Mouse (Mus musculus) midbrain, embryonic 14.5 days (tissue): ENCODE measurements around the gene Hdac4. TPM values are rescaled to one million over a fixed set of nuclear protein-coding genes. Genes with fewer than 3 reads are reported as not detected.

ENCODE experiments used
- ATAC-seq: fragments of 200-750 bp; cut with Nextera tagmentation; 2 replicates; pipeline ENCODE4 v1.8.0; 2017; ENCODE audit warnings: moderate number of reproducible peaks, moderate library complexity; ENCODE audit not compliant: low FRiP score, low TSS enrichment
- DNase-seq: peaks from one replicate; pipeline ENCODE4 v3.0.0-alpha.2; 2015
- H3K27ac ChIP-seq: fragments of 300-500 bp; sonication (generic); replicated peaks from 2 replicates; pipeline ENCODE4 v1.5.1; 2014; ENCODE audit warnings: mild to moderate bottlenecking, low read depth, low read length, moderate library complexity
- H3K27me3 ChIP-seq: fragments of 300-500 bp; sonication (generic); 2 replicates; pipeline ENCODE4 v1.6.1; 2014; ENCODE audit warnings: low read length, control low read depth, mixed read lengths; ENCODE audit not compliant: control insufficient read depth, insufficient read depth
- H3K36me3 ChIP-seq: fragments of 300-500 bp; sonication (generic); 2 replicates; pipeline ENCODE4 v1.6.1; 2014; ENCODE audit warnings: low read length, control low read depth; ENCODE audit not compliant: control insufficient read depth, insufficient read depth
- H3K4me1 ChIP-seq: fragments of 300-500 bp; sonication (generic); 2 replicates; pipeline ENCODE4 v1.6.1; 2014; ENCODE audit warnings: mild to moderate bottlenecking, antibody characterized with exemption, low read length, control low read depth; ENCODE audit not compliant: control insufficient read depth, insufficient read depth
- H3K4me2 ChIP-seq: fragments of 300-500 bp; sonication (generic); 2 replicates; pipeline ENCODE4 v1.6.1; 2014; ENCODE audit warnings: mild to moderate bottlenecking, low read length, moderate library complexity
- H3K4me3 ChIP-seq: fragments of 300-500 bp; sonication (generic); replicated peaks from 2 replicates; pipeline ENCODE4 v1.5.1; 2014; ENCODE audit warnings: low read depth, low read length
- H3K9ac ChIP-seq: fragments of 300-500 bp; sonication (generic); replicated peaks from 2 replicates; pipeline ENCODE4 v1.6.1; 2014; ENCODE audit warnings: mild to moderate bottlenecking, low read length, moderate library complexity
- H3K9me3 ChIP-seq: fragments of 300-500 bp; sonication (generic); 2 replicates; pipeline ENCODE4 v1.6.1; 2016; ENCODE audit warnings: low read length, control low read depth, mixed read lengths; ENCODE audit not compliant: control insufficient read depth
- WGBS: fragments of 180-500 bp; shearing (Covaris S2); extraction: QIAGEN DNeasy Blood & Tissue Kit; methylation state at CpG from one replicate; pipeline ENCODE4 v1.1.7; 2014; 5-methylcytosine and 5-hydroxymethylcytosine counted together
- polyA plus RNA-seq: library from polyadenylated mRNA; unstranded; fragments of >200 nt; fragmentation: Nextera tagmentation; extraction: Ambion mirVana; gene quantifications from 2 replicates; pipeline ENCODE4 v1.2.1, GENCODE M21; 2014

The Hdac4 gene
- polyA plus RNA-seq, 1 experiment from 2014 or later, result 27.0 TPM

DNA sequence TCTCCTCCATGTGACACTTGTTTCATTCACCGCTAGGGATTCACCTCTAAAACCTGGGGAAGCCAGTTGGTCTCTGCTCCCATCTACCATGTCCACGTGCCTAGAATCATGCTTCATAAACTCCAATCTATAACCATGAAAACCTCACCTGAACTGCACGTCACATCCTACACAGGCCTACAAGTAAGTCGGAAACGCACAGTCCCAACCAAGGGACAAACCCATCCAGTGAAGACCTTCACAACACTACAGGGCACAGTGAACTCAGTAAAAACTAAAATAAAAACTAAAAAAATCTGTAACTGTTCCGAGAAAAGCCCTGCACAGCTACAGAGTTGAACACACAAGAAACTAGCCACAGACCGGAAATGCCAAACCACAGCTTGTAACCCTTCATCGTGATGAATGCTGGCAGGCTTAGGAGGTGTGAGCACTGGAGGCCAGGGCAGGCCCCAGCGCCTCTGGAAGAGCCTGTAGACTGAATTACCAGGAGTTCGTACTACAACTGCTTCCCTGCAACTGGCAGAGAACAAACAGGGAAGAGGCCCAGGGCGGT lies 115.4 kb downstream of the Hdac4 start:
- Histone ChIP-seq H3K27ac (no peak overlapping the region), H3K36me3 (no peaks in the 10 kb centered on the region), H3K4me1 (no peaks in the 10 kb centered on the region; the same call in 1 of the 2 replicates), H3K4me2 (no peak overlapping the region), H3K27me3 (no peaks in the 10 kb centered on the region), H3K4me3 (no peak overlapping the region), H3K9me3 (no peaks in the 10 kb centered on the region), H3K9ac (no peak overlapping the region)
- ATAC-seq (no peak), DNase-seq (no peak)
- WGBS, result 94% methylated on average over 11 of the region's 11 CpGs

DNA sequence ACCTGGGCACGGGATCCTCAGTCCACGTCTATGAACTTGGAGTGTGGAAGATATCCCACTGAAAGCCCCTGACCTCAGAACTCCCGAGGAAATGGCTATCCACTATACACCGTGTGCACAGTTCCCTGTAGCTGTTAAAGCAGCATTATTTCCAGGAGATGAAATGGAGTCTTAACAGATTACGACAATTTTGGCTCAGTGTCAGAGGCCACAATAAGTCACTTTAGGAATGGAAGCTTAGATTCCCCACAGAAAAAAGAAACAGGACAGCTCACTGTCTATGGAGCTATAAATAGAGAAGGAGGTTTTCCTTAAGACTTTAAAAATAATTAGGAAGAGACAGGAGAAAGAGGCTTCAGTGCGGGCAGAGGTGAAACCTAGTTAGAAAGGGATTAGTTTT lies 120.2 kb downstream of the Hdac4 start:
- H3K4me1 ChIP-seq, result peaks cover under 1% of the 10 kb centered on the region; the same call in 1 of the 2 replicates
- WGBS, result 64% methylated on average over 6 of the region's 6 CpGs
- no peak overlapping the region for H3K4me2 ChIP-seq
- no peak overlapping the region for H3K27ac ChIP-seq
- no peak for DNase-seq
- H3K4me3 ChIP-seq, result no peak overlapping the region
- ATAC-seq, result no peak
- H3K27me3 ChIP-seq, result no peaks in the 10 kb centered on the region
- H3K9me3 ChIP-seq, result no peaks in the 10 kb centered on the region
- no peaks in the 10 kb centered on the region for H3K36me3 ChIP-seq
- H3K9ac ChIP-seq, result no peak overlapping the region

DNA sequence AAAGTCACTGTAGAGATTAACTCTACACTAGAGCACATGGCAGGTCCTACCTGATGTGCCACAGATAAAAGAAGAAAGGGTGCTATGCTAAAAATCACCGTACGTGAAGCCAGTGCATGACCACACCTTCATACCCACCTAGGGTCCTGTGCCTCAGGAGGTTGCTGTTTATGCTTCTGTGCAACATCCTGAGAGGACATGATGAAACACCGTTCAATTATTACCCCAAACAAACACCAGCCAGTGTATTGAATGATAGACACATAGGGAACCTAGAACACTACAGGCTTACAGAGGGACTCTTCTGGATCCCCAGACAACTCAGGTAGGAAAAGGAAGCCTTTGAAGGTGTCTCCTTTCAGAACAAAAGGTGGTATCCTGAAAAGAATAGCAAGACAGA lies 120.8 kb downstream of the Hdac4 start:
- 92% methylated on average over 3 of the region's 3 CpGs for WGBS
- H3K9me3 ChIP-seq, result no peaks in the 10 kb centered on the region
- no peak overlapping the region for H3K4me3 ChIP-seq
- H3K4me1 ChIP-seq, result peaks cover 6% of the 10 kb centered on the region; the same call in 1 of the 2 replicates
- no peaks in the 10 kb centered on the region for H3K36me3 ChIP-seq
- ATAC-seq (no peak), DNase-seq (no peak)
- H3K27ac ChIP-seq, result no peak overlapping the region
- H3K9ac ChIP-seq, result no peak overlapping the region
- H3K27me3 ChIP-seq, result no peaks in the 10 kb centered on the region
- H3K4me2 ChIP-seq, result no peak overlapping the region

DNA sequence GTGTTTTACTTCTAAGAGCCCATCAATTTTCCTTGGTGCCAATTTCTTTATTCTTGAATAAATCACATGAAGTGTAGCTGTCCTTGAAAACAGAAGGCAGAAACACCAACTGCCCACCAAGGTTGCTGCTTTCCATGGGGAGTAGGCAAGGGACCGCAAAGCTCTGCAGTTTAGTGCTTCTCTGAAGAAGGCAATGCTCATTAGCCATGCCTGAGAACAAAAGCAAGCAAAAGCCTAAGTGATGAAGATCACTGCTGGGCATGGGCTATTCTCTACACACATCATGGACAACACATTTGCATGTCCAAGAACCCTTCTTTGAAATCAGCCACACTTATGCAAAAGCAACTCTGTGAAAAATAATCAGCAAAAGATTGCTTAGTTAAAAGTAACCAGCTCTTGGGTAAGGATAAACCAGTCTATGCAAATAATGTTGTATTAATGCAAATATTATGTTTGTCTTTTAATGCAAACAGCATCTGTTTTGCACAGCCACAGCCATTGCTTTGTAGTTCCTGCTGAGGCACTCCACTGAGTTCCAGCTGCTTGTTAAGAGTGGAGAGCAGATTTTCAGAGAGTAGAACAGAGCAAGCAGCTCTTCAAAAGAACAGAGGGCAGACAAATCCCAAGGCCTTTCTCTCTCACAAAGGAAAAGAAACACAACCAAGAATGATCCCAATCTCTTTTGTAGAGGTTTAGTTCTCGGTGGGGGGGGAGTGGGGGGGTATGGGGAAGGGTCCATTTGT lies 125.4 kb downstream of the Hdac4 start:
- H3K4me1 ChIP-seq, result peaks cover 6% of the 10 kb centered on the region; the same call in 1 of the 2 replicates
- no peak overlapping the region for H3K4me3 ChIP-seq
- ATAC-seq (peak; percentile 27; the same call in 1 of the 2 replicates), DNase-seq (peak; percentile 62)
- no peak overlapping the region for H3K9ac ChIP-seq
- H3K4me2 ChIP-seq, result no peak overlapping the region
- H3K27ac ChIP-seq, result 0 out of 2 replicates have a peak overlapping the region, but pooled peaks have one; percentile 33
- no peaks in the 10 kb centered on the region for H3K36me3 ChIP-seq
- no peaks in the 10 kb centered on the region for H3K9me3 ChIP-seq
- no peaks in the 10 kb centered on the region for H3K27me3 ChIP-seq
- WGBS, result 6% methylated on average over 2 of the region's 2 CpGs

DNA sequence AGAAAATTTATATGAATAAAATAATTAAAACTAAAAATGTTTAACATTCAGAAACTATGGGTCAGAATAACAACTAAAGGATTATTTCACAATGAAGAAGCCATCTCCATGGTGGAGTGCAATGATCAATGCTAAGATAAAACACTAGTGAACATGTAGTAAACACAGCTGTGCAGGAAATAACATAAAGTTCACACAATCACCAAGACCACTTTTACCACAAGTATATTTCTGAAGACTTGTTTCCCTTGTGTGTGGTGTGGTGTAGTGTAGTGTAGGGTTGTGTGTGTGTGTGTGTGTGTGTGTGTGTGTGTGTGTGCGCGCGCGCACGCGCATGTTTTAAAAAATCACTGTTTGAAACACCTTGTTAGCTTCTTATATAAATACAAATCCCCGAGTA lies 126.0 kb downstream of the Hdac4 start:
- Histone ChIP-seq H3K27ac (no peak overlapping the region), H3K9ac (no peak overlapping the region), H3K4me2 (no peak overlapping the region), H3K36me3 (no peaks in the 10 kb centered on the region), H3K4me3 (no peak overlapping the region), H3K9me3 (no peaks in the 10 kb centered on the region), H3K27me3 (no peaks in the 10 kb centered on the region), H3K4me1 (peaks cover 6% of the 10 kb centered on the region; the same call in 1 of the 2 replicates)
- WGBS, result 91% methylated on average over 7 of the region's 7 CpGs
- ATAC-seq (no peak), DNase-seq (no peak)

DNA sequence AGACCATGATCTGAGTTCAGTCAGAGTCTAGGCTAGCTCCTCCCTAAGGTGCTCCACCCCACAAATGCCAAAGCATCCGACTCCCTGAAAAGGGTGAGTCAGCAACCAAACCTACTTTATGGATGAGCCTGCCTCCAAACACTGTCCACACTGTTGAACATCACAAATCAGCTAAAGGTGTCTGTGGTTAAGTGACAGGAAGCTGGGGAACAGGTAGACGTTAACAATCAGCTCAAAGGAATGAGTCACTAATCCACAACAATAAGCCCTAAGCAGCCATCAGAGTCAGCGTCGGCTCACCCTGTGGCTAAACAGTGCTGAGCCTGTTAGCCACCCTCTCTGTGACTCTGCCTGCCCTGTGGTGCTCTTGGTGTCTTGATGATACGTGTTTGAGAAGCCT lies 131.2 kb downstream of the Hdac4 start:
- Histone ChIP-seq H3K4me1 (peaks cover 16% of the 10 kb centered on the region), H3K9ac (no peak overlapping the region), H3K4me3 (no peak overlapping the region), H3K36me3 (no peaks in the 10 kb centered on the region), H3K27ac (no peak overlapping the region), H3K9me3 (no peaks in the 10 kb centered on the region), H3K4me2 (no peak overlapping the region), H3K27me3 (no peaks in the 10 kb centered on the region)
- no peak for DNase-seq
- 80% methylated on average over 5 of the region's 5 CpGs for WGBS
- no peak for ATAC-seq

DNA sequence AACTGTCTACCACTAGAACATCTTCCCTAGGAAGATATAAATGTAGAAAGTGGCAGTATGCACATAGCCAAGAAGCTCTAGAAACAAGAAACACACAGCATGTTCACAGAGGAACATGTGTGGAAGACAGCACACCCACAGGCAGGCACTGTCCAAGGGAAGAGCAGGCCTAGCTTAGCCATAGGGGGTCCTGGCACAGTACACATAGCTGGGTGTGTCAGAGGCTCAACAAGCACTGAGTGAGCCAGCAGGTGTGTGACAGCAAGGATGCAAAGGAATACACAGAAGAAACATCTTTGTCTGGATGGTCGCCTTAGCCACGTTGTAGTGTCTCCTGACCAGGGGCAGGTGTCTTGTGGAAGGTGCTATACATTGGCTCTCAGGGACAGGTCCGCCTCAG lies 132.2 kb downstream of the Hdac4 start:
- H3K9ac ChIP-seq, result no peak overlapping the region
- 95% methylated on average over 3 of the region's 3 CpGs for WGBS
- H3K27me3 ChIP-seq, result no peaks in the 10 kb centered on the region
- H3K36me3 ChIP-seq, result no peaks in the 10 kb centered on the region
- ATAC-seq, result no peak
- peaks cover 16% of the 10 kb centered on the region for H3K4me1 ChIP-seq
- no peak overlapping the region for H3K4me3 ChIP-seq
- no peak overlapping the region for H3K4me2 ChIP-seq
- no peak overlapping the region for H3K27ac ChIP-seq
- H3K9me3 ChIP-seq, result no peaks in the 10 kb centered on the region
- no peak for DNase-seq

DNA sequence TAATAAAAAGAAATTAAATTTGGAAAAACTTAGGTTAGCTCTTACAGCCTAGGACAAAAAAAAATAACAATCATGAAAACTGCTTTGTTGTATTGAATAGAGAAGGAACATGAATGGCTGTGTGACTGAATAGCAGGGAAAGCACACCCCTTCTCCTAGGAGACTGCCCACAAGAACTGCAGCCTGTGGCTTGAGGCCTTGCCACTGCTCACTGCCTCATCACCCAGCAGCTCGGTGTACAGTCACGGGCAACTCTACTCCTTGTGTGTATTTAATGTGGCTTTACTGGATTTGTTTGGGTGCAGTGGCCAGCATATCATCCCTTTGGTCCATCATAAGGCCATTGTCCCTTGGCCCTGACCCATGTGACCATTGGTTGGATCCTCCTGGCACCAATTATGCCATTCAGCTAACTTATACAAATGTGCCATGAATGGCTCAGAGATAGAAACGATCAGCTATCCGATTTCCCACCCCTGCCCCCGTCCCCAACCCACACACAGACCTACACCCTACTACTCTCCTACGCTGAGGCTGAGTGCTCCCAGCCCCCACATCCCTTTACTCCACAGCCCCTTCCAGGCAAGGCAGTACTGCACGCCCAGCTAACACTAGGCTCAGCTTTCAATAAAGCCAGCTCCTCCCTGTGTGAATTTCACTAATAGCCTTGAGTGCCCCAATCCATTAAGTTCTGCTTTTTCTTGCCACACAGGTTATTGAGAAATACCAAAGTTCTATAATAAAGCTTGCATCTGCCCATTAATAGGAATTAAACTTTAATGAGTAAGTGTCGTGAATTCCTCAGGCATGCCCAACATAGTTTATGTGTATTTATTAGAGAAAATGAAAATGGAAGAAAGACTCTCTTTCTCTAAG lies 134.1 kb downstream of the Hdac4 start:
- Histone ChIP-seq H3K36me3 (no peaks in the 10 kb centered on the region), H3K27ac (peak overlapping the region; percentile 41; the same call in 1 of the 2 replicates), H3K9ac (no peak overlapping the region), H3K4me3 (no peak overlapping the region), H3K4me1 (peaks cover 16% of the 10 kb centered on the region), H3K9me3 (no peaks in the 10 kb centered on the region), H3K27me3 (no peaks in the 10 kb centered on the region), H3K4me2 (peak overlapping the region; percentile 8; the same call in 1 of the 2 replicates)
- 27% methylated on average over 8 of the region's 8 CpGs for WGBS
- ATAC-seq (no peak), DNase-seq (peak; percentile 23)
